Mouse (Mus musculus) cerebellum, adult 2 months (tissue): ENCODE results near the gene Cryzl2.

Experiments used
- CTCF ChIP-seq: fragments of 200-500 bp; IDR thresholded peaks from 2 replicates; pipeline ENCODE4 v1.5.1; 2011; ENCODE audit warnings: low read depth, mild to moderate bottlenecking, control low read depth, low read length, moderate library complexity, borderline replicate concordance; ENCODE audit not compliant: insufficient read depth
- POLR2A ChIP-seq: fragments of 200-500 bp; IDR thresholded peaks from 2 replicates; pipeline ENCODE4 v1.6.1; 2011; ENCODE audit warnings: low read length, control low read depth, borderline replicate concordance; ENCODE audit not compliant: insufficient read depth

GRCm38 (mm10) chr1:157449981-157450636, 8.3 kb upstream of the Cryzl2 start:
- TF ChIP-seq CTCF = no peak
- no peak for TF ChIP-seq POLR2A
